Mouse (Mus musculus): ENCODE results near the gene Saysd1.
"Not testable (repeated sequence)": the region's sequence is repeated elsewhere in the genome, so short reads cannot be mapped to it uniquely, and the experiment has no call there.

Saysd1 gene

GRCm38 (mm10) chr14:20032016-20032737 lies 106.2 kb downstream of the Saysd1 start:
- DNase-seq: no peak

- DNase-seq: no peak
These were observed 108.7 kb downstream of the Saysd1 start for GRCm38 (mm10) chr14:20029606-20030005.

- DNase-seq: not testable (repeated sequence)
These were observed 110.9 kb downstream of the Saysd1 start for GRCm38 (mm10) chr14:20027475-20027874.

Measured in cerebellum, adult 18-20 months (tissue).